Mouse (Mus musculus): ENCODE results near the gene Wt1.

DNA sequence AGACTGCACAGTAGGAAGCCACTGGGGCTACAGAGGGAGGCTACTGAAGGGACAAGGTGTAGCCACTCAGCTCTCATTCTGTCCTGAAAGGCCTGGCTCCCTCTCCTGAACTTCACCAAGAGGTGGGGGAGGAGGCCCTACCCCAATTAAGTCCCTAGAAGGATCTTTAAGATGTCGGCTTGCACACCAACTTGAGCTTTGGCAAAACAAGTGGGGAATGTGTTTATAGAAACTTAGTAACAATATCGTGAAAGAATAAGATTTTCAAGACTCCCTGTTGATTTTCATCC is 5.4 kb downstream of the Wt1 start:
- TF ChIP-seq CTCF (IDR thresholded peaks at IDR 0.05; ENCODE audit: extremely low read depth, insufficient read depth, insufficient read length, insufficient replicate concordance): no peak
- TF ChIP-seq POLR2A (IDR thresholded peaks at IDR 0.05; ENCODE audit: low read depth, low read length): no peak
